Comparison of ENCODE assay signal across 9 mouse cellular contexts in genomic region chr4:140547488-140547887, GRCm38 (mm10).
DNase-seq lines count a peak whose midpoint lies in the region; ATAC-seq lines count a peak whose summit lies in the region.
"Had no signal": no experiment of that assay in that cellular context is flagged by ENCODE, and none has a peak within 500 bp of the region (broad histone marks: within the 10 kb centered on the region; RNA-seq: fewer than 3 reads in every experiment).

No protein-coding gene starts in this region.

- H3K9ac ChIP-seq in forebrain, embryonic 16.5 days (replicated peaks; ENCODE audit: low read depth, low read length): no peak overlapping the region
- no peak overlapping the region for H3K9ac ChIP-seq in liver, embryonic 11.5 days (ENCODE audit: low read depth, low read length)
- H3K9ac ChIP-seq in neural tube, embryonic 11.5 days (ENCODE audit: low read length): no peak overlapping the region
- H3K9ac ChIP-seq: lung, embryonic 15.5 days had no signal

- H3K27ac ChIP-seq in forebrain, embryonic 16.5 days (ENCODE audit: low read length): no peak overlapping the region
- H3K27ac ChIP-seq in liver, embryonic 11.5 days (ENCODE audit: low read depth, low read length): no peak overlapping the region
- H3K27ac ChIP-seq in neural tube, embryonic 11.5 days (ENCODE audit: low read depth, low read length): no peak overlapping the region
- H3K27ac ChIP-seq: lung, embryonic 15.5 days had no signal

- peaks cover 23% of the 10 kb centered on the region for H3K36me3 ChIP-seq in forebrain, embryonic 16.5 days (ENCODE audit: control insufficient read depth, insufficient read depth)
- H3K36me3 ChIP-seq in liver, embryonic 11.5 days (ENCODE audit: control insufficient read depth, insufficient read depth, low read length): peaks cover 10% of the 10 kb centered on the region; the same call in 1 of the 2 replicates
- peaks cover 19% of the 10 kb centered on the region for H3K36me3 ChIP-seq in neural tube, embryonic 11.5 days (ENCODE audit: control insufficient read depth, insufficient read depth, low read length)

- ATAC-seq in forebrain, embryonic 16.5 days: peak; percentile 33; the same call in 1 of the 2 replicates
- 0 out of 2 replicates have a peak, but pooled peaks have one; percentile 7 for ATAC-seq in liver, embryonic 11.5 days (replicated peaks; ENCODE audit: low FRiP score)
- ATAC-seq in neural tube, embryonic 11.5 days (ENCODE audit: insufficient read depth, low FRiP score, low TSS enrichment): no peak

- H3K27me3 ChIP-seq in forebrain, embryonic 16.5 days (replicated peaks; ENCODE audit: control insufficient read depth, insufficient read depth, low read length): no peaks in the 10 kb centered on the region
- H3K27me3 ChIP-seq in liver, embryonic 11.5 days (replicated peaks; ENCODE audit: control insufficient read depth, insufficient read depth, low read length): no peaks in the 10 kb centered on the region
- no peaks in the 10 kb centered on the region for H3K27me3 ChIP-seq in neural tube, embryonic 11.5 days (ENCODE audit: control insufficient read depth, insufficient read depth, low read length)
- H3K27me3 ChIP-seq: lung, embryonic 15.5 days had no signal

- no peak overlapping the region for H3K4me3 ChIP-seq in forebrain, embryonic 16.5 days (replicated peaks; ENCODE audit: low read length)
- H3K4me3 ChIP-seq in liver, embryonic 11.5 days (ENCODE audit: low read depth, low read length): no peak overlapping the region
- H3K4me3 ChIP-seq in neural tube, embryonic 11.5 days (ENCODE audit: low read depth, low read length): no peak overlapping the region
- H3K4me3 ChIP-seq: lung, embryonic 15.5 days had no signal

- 0 out of 2 replicates have a peak, but pooled peaks cover 2% of the 10 kb centered on the region for H3K4me1 ChIP-seq in forebrain, embryonic 16.5 days (replicated peaks; ENCODE audit: control insufficient read depth, insufficient read depth, low read length)
- H3K4me1 ChIP-seq in liver, embryonic 11.5 days (replicated peaks; ENCODE audit: control insufficient read depth, insufficient read depth, low read length): no peaks in the 10 kb centered on the region; the same call in 1 of the 2 replicates
- no peaks in the 10 kb centered on the region for H3K4me1 ChIP-seq in neural tube, embryonic 11.5 days (ENCODE audit: control insufficient read depth, insufficient read depth, low read length)
- H3K4me1 ChIP-seq: lung, embryonic 15.5 days had no signal

- no peaks in the 10 kb centered on the region for H3K9me3 ChIP-seq in forebrain, embryonic 16.5 days (ENCODE audit: control insufficient read depth, low read length)
- no peaks in the 10 kb centered on the region for H3K9me3 ChIP-seq in liver, embryonic 11.5 days (ENCODE audit: control insufficient read depth, low read length)
- H3K9me3 ChIP-seq in neural tube, embryonic 11.5 days (ENCODE audit: control insufficient read depth, low read length): no peaks in the 10 kb centered on the region
- H3K9me3 ChIP-seq: lung, embryonic 15.5 days had no signal

- WGBS in forebrain, embryonic 16.5 days: 17% methylated on average over 7 of the region's 7 CpGs
- 33% methylated on average over 7 of the region's 7 CpGs for WGBS in liver, embryonic 11.5 days
- 31% methylated on average over 7 of the region's 7 CpGs for WGBS in neural tube, embryonic 11.5 days

- peak; percentile 51 to 78 for DNase-seq in left cerebral cortex, adult 18-20 months (ENCODE audit: low spot score in 2 of 2)
- DNase-seq in left cerebral cortex, adult 11 months (ENCODE audit: low spot score): no peak
- DNase-seq in cerebellum, adult 11-12 months: peak; percentile 80
- DNase-seq in induced T-regulatory cell, adult 2 months (ENCODE audit: low read depth): peak; percentile 38
- peak; percentile 54 for DNase-seq in liver, embryonic 11.5 days (ENCODE audit: low spot score)
- peak; percentile 74 for DNase-seq in neural tube, embryonic 11.5 days (ENCODE audit: low spot score)
- DNase-seq in thymus, postnatal 25 days: peak; percentile 47

- no peak overlapping the region for H3K4me2 ChIP-seq in forebrain, embryonic 16.5 days (ENCODE audit: low read length)
- H3K4me2 ChIP-seq in liver, embryonic 11.5 days: no peak overlapping the region
- H3K4me2 ChIP-seq in neural tube, embryonic 11.5 days (ENCODE audit: low read depth): no peak overlapping the region
- H3K4me2 ChIP-seq: lung, embryonic 15.5 days had no signal
